Mouse (Mus musculus) G1E (cell line): ENCODE data around the gene Timd4. TPM values are rescaled to one million over a fixed set of nuclear protein-coding genes. Genes with fewer than 3 reads are reported as not detected.

Experiments used
- ATAC-seq: 2 replicates; pipeline ENCODE4 v1.8.0; 2016; ENCODE audit warnings: mild to moderate bottlenecking; ENCODE audit not compliant: insufficient number of reproducible peaks, poor library complexity, low FRiP score, severe bottlenecking; ENCODE audit errors: extremely low read depth
- DNase-seq: peaks from one replicate; pipeline ENCODE4 v3.0.0; 2012; ENCODE audit warnings: low spot score
- H3K27me3 ChIP-seq: 2 replicates; pipeline ENCODE4 v1.6.1; 2012; ENCODE audit warnings: mild to moderate bottlenecking, low read length, inconsistent platforms; ENCODE audit not compliant: insufficient read depth
- H3K36me3 ChIP-seq: replicated peaks from 2 replicates; pipeline ENCODE3; 2012; ENCODE audit warnings: mild to moderate bottlenecking, inconsistent platforms
- H3K4me1 ChIP-seq: 2 replicates; pipeline ENCODE4 v1.6.1; 2012; ENCODE audit warnings: low read depth, low read length, inconsistent platforms, mixed read lengths; ENCODE audit not compliant: insufficient read depth
- H3K4me3 ChIP-seq: 2 replicates; pipeline ENCODE4 v1.5.1; 2012; ENCODE audit warnings: low read depth, mild to moderate bottlenecking, inconsistent platforms, low read length, moderate library complexity, mixed read lengths
- H3K9me3 ChIP-seq: replicated peaks from 2 replicates; pipeline ENCODE4 v1.6.1; 2012; ENCODE audit warnings: inconsistent platforms
- CTCF ChIP-seq: IDR thresholded peaks from 2 replicates; pipeline ENCODE4 v1.5.1; 2012; ENCODE audit warnings: low read depth, low read length, inconsistent platforms, mixed read lengths
- GATA1 ChIP-seq: IDR thresholded peaks from 2 replicates; pipeline ENCODE4 v1.6.1; 2012; ENCODE audit warnings: borderline replicate concordance, low read length, inconsistent platforms, mixed read lengths
- GATA2 ChIP-seq: IDR thresholded peaks from 2 replicates; pipeline ENCODE4 v1.6.1; 2012; ENCODE audit warnings: low read depth, low read length, inconsistent platforms, borderline replicate concordance
- POLR2AphosphoS5 ChIP-seq: IDR thresholded peaks from 2 replicates; pipeline ENCODE4 v1.6.1; 2012; ENCODE audit warnings: low read depth, low read length, inconsistent platforms; ENCODE audit not compliant: insufficient replicate concordance
- TAL1 ChIP-seq: conservative IDR thresholded peaks from 2 replicates; pipeline ENCODE4 v1.6.1; 2012; ENCODE audit warnings: low read depth, low read length, inconsistent platforms, mixed read lengths
- polyA plus RNA-seq: library from polyadenylated mRNA; stranded (reverse); fragments of >175 nt; gene quantifications from 2 replicates; pipeline ENCODE4 v1.2.3, GENCODE M21; 2012
- total RNA-seq, 2 experiments: library from RNA; stranded (forward) in 1 of 2; stranded (reverse) in 1 of 2; fragments of 200-1000 nt in 1 of 2; fragments of >200 nt in 1 of 2; fragmentation: Nextera tagmentation in 1 of 2; gene quantifications; 2 replicates each; pipeline ENCODE4 v1.2.3; 2014 to 2017

The Timd4 gene
- total RNA-seq (2014; fragmentation: Nextera tagmentation) (not detected in 2 replicates), total RNA-seq (2017) (not detected in 2 replicates), polyA plus RNA-seq (not detected in 2 replicates)

GRCm38 (mm10) chr11:46810511-46810910 is at the start of gene Timd4:
TSS of gene Timd4 (plus strand) at chr11:46810800.
- H3K27me3 ChIP-seq, result no peaks in the 10 kb centered on the region
- no peak for TF ChIP-seq GATA2
- TF ChIP-seq POLR2AphosphoS5, result no peak
- TF ChIP-seq CTCF, result no peak
- no peak for TF ChIP-seq TAL1
- TF ChIP-seq GATA1, result no peak

GRCm38 (mm10) chr11:46776879-46777278 is 33.7 kb upstream of the Timd4 start:
- Histone ChIP-seq H3K9me3 (no peaks in the 10 kb centered on the region), H3K4me3 (no peak overlapping the region), H3K27me3 (no peaks in the 10 kb centered on the region), H3K36me3 (no peaks in the 10 kb centered on the region), H3K4me1 (no peaks in the 10 kb centered on the region)
- ATAC-seq (no peak), DNase-seq (no peak)
- TF ChIP-seq GATA1, result no peak
- TF ChIP-seq GATA2, result no peak
- TF ChIP-seq TAL1, result no peak
- TF ChIP-seq CTCF, result no peak
- TF ChIP-seq POLR2AphosphoS5, result no peak

More at GRCm38 (mm10) chr11:46810511-46810910, at the start of gene Timd4:
- DNase-seq (no peak), ATAC-seq (no peak)
- no peaks in the 10 kb centered on the region for H3K9me3 ChIP-seq
- H3K36me3 ChIP-seq, result no peaks in the 10 kb centered on the region
- no peaks in the 10 kb centered on the region for H3K4me1 ChIP-seq
- H3K4me3 ChIP-seq, result no peak within 1 kb of the TSS

- ATAC-seq (no peak), DNase-seq (no peak)
- Histone ChIP-seq H3K27me3 (no peaks in the 10 kb centered on the region), H3K36me3 (no peaks in the 10 kb centered on the region), H3K4me3 (no peak overlapping the region), H3K9me3 (no peaks in the 10 kb centered on the region), H3K4me1 (no peaks in the 10 kb centered on the region)
- TF ChIP-seq TAL1 (no peak), CTCF (no peak), POLR2AphosphoS5 (no peak), GATA2 (no peak), GATA1 (no peak)
These were observed 30.8 kb upstream of the Timd4 start for GRCm38 (mm10) chr11:46779811-46780210.

- no peak for DNase-seq
These were observed 6.2 kb upstream of the Timd4 start for GRCm38 (mm10) chr11:46804440-46804839.

GRCm38 (mm10) chr11:46817692-46818091 is 7.1 kb downstream of the Timd4 start:
- ATAC-seq, result no peak
- no peaks in the 10 kb centered on the region for H3K36me3 ChIP-seq
- H3K4me3 ChIP-seq, result no peak overlapping the region
- no peaks in the 10 kb centered on the region for H3K27me3 ChIP-seq
- H3K4me1 ChIP-seq, result no peaks in the 10 kb centered on the region
- no peak for TF ChIP-seq POLR2AphosphoS5
- no peak for TF ChIP-seq CTCF
- no peak for TF ChIP-seq GATA2
- TF ChIP-seq GATA1, result no peak
- no peak for TF ChIP-seq TAL1
- H3K9me3 ChIP-seq, result no peaks in the 10 kb centered on the region
- no peak for DNase-seq

More at GRCm38 (mm10) chr11:46804440-46804839, 6.2 kb upstream of the Timd4 start:
- Histone ChIP-seq H3K4me3 (no peak overlapping the region), H3K4me1 (no peaks in the 10 kb centered on the region), H3K36me3 (no peaks in the 10 kb centered on the region), H3K27me3 (no peaks in the 10 kb centered on the region), H3K9me3 (no peaks in the 10 kb centered on the region)
- TF ChIP-seq TAL1, result no peak
- no peak for TF ChIP-seq POLR2AphosphoS5
- no peak for TF ChIP-seq GATA1
- no peak for TF ChIP-seq GATA2
- TF ChIP-seq CTCF, result no peak
- no peak for ATAC-seq

GRCm38 (mm10) chr11:46819930-46820329 is 9.3 kb downstream of the Timd4 start:
- DNase-seq, result no peak
- Histone ChIP-seq H3K4me1 (no peaks in the 10 kb centered on the region), H3K4me3 (no peak overlapping the region), H3K27me3 (no peaks in the 10 kb centered on the region), H3K36me3 (no peaks in the 10 kb centered on the region), H3K9me3 (no peaks in the 10 kb centered on the region)
- no peak for ATAC-seq
- TF ChIP-seq POLR2AphosphoS5 (no peak), CTCF (no peak), GATA2 (no peak), GATA1 (no peak), TAL1 (no peak)

- TF ChIP-seq CTCF, result no peak
- no peak for TF ChIP-seq GATA1
- no peak for TF ChIP-seq GATA2
- no peak for TF ChIP-seq POLR2AphosphoS5
- no peak for TF ChIP-seq TAL1
- Histone ChIP-seq H3K27me3 (0 out of 2 replicates have a peak, but pooled peaks cover 3% of the 10 kb centered on the region), H3K4me3 (no peak overlapping the region), H3K9me3 (no peaks in the 10 kb centered on the region), H3K36me3 (no peaks in the 10 kb centered on the region), H3K4me1 (no peaks in the 10 kb centered on the region)
- ATAC-seq, result no peak
- DNase-seq, result no peak
These were observed 19.7 kb downstream of the Timd4 start for GRCm38 (mm10) chr11:46830348-46830747.
